Mouse (Mus musculus): ENCODE data around the gene Golga1.

- TF ChIP-seq GATA1 (IDR thresholded peaks at IDR 0.05; ENCODE audit: borderline replicate concordance, low read length) (no peak), FLI1 (IDR thresholded peaks at IDR 0.05; ENCODE audit: low read length) (no peak)
These were observed 5.3 kb upstream of the Golga1 start for GRCm38 (mm10) chr2:39070666-39071065.

Data from megakaryocyte, embryonic 14.5 days (primary cell).